Mouse (Mus musculus) large intestine, adult 2 months (tissue): ENCODE measurements at regions not wholly inside any gene's neighbourhood (a gene's known extent, or its start where the extent isn't known, plus 50 kb on each side); places are given as distances from the start of the nearest gene placed in this dataset.

Source experiments
- DNase-seq: peaks from one replicate; pipeline ENCODE4 v3.0.0-alpha.2; 2012; ENCODE audit warnings: low read depth, low spot score
- WGBS: fragments of 180-500 bp; shearing (Covaris S2); methylation state at CpG from one replicate; pipeline ENCODE4 v1.1.7; 2018; 5-methylcytosine and 5-hydroxymethylcytosine counted together

- WGBS, result 81% methylated on average over 11 of the region's 11 CpGs
- DNase-seq, result no peak
Measured at GRCm38 (mm10) chr5:75336454-75336853, 184.4 kb downstream of the Pdgfra start.

- no peak for DNase-seq
- WGBS, result 85% methylated on average over 11 of the region's 11 CpGs
Measured at GRCm38 (mm10) chr5:75338439-75338838, 186.3 kb downstream of the Pdgfra start.

DNA sequence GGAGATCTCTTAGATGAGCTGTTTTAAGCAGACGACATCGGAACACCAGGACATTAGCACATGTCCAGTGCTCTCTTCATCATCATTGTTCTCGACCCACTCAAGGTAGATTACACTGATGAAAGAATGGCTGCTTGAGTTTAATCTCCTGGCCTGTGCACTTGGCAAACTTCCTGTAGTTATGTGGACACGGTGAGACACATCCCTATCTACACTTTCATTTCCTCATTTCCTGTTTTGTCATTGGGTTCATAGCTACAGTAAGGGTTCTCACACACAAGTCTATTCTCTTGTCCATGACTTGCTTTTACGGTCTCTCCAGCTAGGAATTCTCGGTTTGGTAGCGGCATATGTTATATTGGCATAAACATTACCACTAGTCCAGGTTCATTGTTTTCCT lies 190.5 kb downstream of the Pdgfra start:
- no peak for DNase-seq
- 79% methylated on average over 7 of the region's 7 CpGs for WGBS

- WGBS, result 55% methylated on average over 11 of the region's 11 CpGs
- DNase-seq, result no peak
Measured at GRCm38 (mm10) chr5:75346836-75347773, 195.0 kb downstream of the Pdgfra start.

DNA sequence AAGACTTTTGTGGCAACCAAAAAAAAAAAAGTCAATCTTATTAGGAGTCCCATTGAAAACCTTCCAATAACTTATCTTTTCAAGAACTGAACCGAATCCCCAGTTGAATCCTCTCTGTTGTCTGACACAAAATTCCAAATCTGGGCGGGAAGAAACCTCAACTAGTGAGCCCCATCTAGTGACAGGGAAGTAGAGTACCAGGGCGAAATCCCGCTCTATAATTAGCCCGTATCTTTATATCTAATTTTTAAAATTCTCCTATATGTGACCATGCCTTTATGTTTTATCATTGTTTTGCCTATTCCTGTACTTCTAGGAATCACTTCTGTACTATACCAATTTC lies 195.7 kb downstream of the Pdgfra start:
- no peak for DNase-seq
- 63% methylated on average over 5 of the region's 5 CpGs for WGBS

- WGBS, result 88% methylated on average over 1 of the region's 1 CpGs
- no peak for DNase-seq
Measured at GRCm38 (mm10) chr5:75355266-75355665, 203.2 kb downstream of the Pdgfra start.

- no peak for DNase-seq
- 65% methylated on average over 5 of the region's 5 CpGs for WGBS
Measured at GRCm38 (mm10) chr5:75358869-75359268, 206.8 kb downstream of the Pdgfra start.

DNA sequence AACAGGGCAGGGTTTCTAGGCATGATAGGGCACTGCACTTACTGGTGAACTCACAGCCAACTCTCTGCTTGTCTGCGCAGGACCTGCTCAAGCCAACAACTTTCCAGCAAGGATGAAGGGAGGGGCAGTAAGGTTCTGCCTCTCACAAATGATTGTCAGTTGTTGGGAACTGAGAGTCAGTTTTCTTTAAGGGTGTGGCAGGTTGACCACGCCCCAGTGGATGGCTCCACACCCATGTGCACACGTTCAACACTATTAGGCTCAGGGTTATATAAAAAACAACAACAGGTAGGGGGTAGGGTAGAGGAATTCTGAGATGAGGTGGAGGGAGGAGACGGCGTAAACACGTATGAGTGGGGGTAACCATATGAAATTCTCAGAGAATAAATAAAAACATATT lies 210.9 kb upstream of the Kit start:
- DNase-seq, result no peak
- 59% methylated on average over 6 of the region's 6 CpGs for WGBS

DNA sequence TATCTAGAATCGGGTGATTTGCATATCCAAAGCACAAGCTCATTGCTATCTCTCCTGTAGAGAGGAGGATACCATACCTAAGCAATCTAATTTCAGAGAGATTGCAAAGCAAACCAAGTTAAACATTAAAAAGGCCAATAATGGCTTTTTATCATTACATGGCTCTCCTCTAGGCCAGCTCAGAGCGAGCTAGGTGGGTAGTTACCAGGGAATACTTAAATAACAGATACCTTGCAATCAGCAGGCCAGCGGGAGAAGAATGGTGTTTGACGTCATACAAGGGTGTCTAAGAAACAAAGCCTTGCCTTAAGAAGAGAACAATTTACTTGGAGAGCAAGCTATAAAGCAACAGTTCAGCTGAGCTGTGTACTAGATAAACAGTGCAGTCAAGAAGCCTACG lies 207.4 kb upstream of the Kit start:
- WGBS, result 39% methylated on average over 5 of the region's 5 CpGs

GRCm38 (mm10) chr5:75368691-75369090 lies 206.0 kb upstream of the Kit start:
- 73% methylated on average over 5 of the region's 5 CpGs for WGBS
- DNase-seq, result no peak

More for the DNA sequence above, 207.4 kb upstream of the Kit start:
- DNase-seq, result no peak

DNA sequence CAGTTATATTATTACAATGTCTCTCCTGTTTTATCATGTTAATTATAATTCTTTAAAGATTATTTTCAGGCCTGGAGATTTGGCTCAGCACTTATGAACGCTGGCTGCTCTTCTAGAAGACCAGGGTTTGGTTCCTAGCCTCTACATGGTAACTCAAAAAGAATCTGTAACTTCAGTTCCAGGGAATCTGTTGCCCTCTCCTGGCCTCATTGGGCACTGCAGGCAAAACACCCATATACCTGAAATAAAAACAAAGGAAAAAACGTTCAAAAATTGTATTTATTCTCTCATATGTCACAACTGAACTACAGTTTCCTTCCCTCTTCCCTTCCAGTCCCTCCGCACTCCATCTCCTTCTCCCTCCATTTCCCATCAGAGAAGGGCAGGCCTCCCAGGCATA lies 201.9 kb upstream of the Kit start:
- DNase-seq, result no peak
- WGBS, result 62% methylated on average over 3 of the region's 3 CpGs

- 19% methylated on average over 19 of the region's 19 CpGs for WGBS
Measured at GRCm38 (mm10) chr5:75377311-75378300, 197.1 kb upstream of the Kit start.

DNA sequence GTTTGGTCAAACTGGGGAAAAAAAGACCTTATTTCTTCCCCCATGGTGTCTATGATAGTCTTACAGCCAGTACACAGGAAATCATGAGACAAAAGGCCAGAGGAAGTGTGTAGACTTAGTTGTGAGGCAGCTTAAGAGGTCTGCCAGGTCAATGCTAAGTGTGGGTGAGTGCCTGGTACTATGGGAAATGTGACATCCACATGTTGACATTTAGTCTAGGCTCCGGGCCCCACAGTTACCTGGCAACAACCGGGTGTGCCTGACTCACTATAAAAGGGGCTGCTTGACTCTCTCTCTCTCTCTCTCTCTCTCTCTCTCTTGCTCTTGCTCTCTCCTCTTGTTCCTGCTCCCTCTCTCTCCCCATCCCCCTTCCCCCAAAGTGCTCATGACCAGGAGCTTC lies 196.1 kb upstream of the Kit start:
- WGBS, result 22% methylated on average over 2 of the region's 2 CpGs
- DNase-seq, result no peak

More at GRCm38 (mm10) chr5:75377311-75378300, 197.1 kb upstream of the Kit start:
- no peak for DNase-seq

DNA sequence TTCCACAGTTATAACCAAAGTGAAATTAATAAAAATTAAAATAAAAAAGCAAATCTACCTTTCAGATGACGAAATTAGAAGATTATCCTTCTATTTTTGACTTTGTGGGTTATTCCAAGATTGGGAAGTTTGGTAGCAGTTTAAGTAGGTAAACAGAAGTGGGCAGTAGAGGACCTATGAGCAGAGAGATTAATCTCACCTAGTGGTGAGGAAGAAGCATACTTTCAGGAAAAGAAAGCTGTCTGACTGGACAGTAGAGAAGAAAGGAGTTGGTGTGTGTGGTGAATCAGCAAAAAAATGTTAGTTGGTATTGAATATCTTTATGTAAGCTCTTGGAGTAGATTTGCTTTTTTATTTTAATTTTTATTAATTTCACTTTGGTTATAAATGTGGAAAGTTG lies 194.4 kb upstream of the Kit start:
- no peak for DNase-seq
- 77% methylated on average over 1 of the region's 1 CpGs for WGBS

GRCm38 (mm10) chr5:75382138-75382537 lies 192.6 kb upstream of the Kit start:
- no peak for DNase-seq
- 77% methylated on average over 3 of the region's 3 CpGs for WGBS

DNA sequence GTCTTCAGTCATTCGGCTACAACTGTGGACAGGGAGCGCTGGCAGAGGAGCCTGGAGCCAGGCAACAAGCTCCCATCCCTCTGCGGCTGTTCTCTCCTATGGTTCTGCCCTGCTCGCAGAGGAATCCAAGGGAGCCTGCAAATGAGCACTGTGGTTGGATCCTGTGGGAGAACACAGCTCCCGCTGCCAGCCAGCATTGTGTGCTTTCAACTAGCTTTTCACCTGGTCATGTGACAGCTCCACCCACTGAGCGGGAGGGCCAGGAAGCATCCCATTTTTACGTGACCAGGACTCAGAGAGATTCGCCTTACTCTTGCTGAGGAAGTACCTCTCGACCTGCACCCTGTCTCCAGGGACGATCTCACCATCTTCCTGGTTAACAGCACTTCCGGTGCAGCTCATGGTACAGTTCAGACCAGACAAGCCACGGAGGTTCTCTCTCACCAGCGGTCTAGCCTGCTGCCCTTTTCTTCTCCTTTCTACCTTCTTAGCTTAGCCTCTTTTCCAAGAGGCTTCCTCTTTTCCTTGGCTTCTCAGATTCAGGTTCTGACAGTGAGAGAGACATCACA lies 186.7 kb upstream of the Kit start:
- no peak for DNase-seq
- WGBS, result 39% methylated on average over 13 of the region's 13 CpGs

DNA sequence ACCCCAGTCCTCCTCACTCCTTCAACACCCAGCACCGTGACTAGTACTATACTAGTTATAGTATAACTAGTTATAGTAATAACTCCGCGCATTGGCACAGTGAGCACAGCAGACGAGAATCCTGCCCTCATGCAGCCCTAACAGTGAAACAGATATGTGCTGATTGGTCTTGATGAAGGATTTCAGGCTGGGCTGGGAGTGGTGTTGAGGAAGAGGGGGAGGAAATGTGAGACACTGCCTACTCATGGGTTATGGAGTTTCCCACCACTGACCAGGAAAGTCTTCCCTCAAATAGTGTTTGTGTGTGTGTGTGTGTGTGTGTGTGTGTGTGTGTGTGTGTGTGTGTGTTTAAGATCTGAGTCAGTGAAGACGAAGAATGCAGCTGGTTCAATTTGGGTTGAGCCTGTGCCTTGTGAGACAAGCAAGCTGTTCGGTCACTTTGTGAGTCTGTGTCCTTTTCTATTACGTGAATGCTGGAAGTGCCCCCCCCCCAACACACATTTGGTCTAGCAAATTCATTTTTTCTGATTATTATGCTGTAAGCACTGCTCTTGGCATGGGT lies 185.9 kb upstream of the Kit start:
- no peak for DNase-seq
- WGBS, result 38% methylated on average over 7 of the region's 7 CpGs

- no peak for DNase-seq
- WGBS, result 36% methylated on average over 7 of the region's 7 CpGs
Measured at GRCm38 (mm10) chr5:75389433-75389971, 185.2 kb upstream of the Kit start.

GRCm38 (mm10) chr5:75398820-75399219 lies 175.9 kb upstream of the Kit start:
- WGBS, result 88% methylated on average over 5 of the region's 5 CpGs
- no peak for DNase-seq

DNA sequence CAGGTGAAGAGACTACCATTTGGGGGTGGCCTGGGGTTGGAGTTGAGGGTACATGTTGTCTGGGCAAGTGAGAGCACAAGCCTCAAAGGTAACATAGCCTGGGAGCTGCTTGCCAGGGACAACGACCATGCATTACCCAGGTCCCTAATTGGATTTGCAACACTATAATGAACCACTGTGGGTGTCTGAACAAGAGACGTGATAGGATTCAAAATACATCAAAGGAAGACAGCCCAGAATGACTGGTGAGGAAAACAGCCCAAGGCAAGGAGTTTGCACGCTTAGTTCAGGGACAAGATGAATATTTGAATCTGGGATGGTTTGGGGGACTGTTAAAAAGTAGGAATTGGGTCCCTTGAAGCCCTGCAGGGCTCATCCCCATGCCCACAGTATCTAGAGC lies 173.0 kb upstream of the Kit start:
- no peak for DNase-seq
- 82% methylated on average over 3 of the region's 3 CpGs for WGBS
